Mouse (Mus musculus) heart, postnatal 14 days (tissue): ENCODE data around the gene Ocel1. TPM values are rescaled to one million over a fixed set of nuclear protein-coding genes. Genes with fewer than 3 reads are reported as not detected.
A peak's percentile ranks its signal among the peaks of the same experiment; 100 is the strongest.
"Not testable (repeated sequence)": the region's sequence is repeated elsewhere in the genome, so short reads cannot be mapped to it uniquely, and the experiment has no call there.

Experiments used
- DNase-seq, 2 experiments: peaks; one replicate each; pipeline ENCODE4 v3.0.0; 2021 to 2022
- intact Hi-C: fragments of 180-260 bp; cut with DNase I; formaldehyde crosslinking; loops from one replicate; pipeline ENCODE4 v1.15.1; 2025
- long read RNA-seq, 2 experiments: library from polyadenylated mRNA; stranded (forward); transcript quantifications; one replicate each; pipeline ENCODE4 v2.0.0; 2021
- total RNA-seq, 2 experiments: library from RNA; stranded (reverse); gene quantifications; 2 replicates each; pipeline ENCODE4 v1.2.3; 2021

The Ocel1 gene
- 10 to 100 TPM; 10.4 to 10.7 TPM for total RNA-seq
- long read RNA-seq, experiment 1, transcript Ocel1-201 (4 exons, 1,611 nt): major isoform, 12 of 21 reads
- long read RNA-seq, experiment 1, transcript Ocel1-202 (3 exons, 2,179 nt): minor isoform, 5 of 21 reads
- long read RNA-seq, experiment 1, partial matches to known transcripts: 0 of 21 reads
- long read RNA-seq, experiment 1, other reads (novel, unspliced or antisense): 4 of 21 reads
- long read RNA-seq, experiment 2, transcript Ocel1-202 (3 exons, 2,179 nt): major isoform, 8 of 18 reads
- long read RNA-seq, experiment 2, transcript Ocel1-201 (4 exons, 1,611 nt): minor isoform, 7 of 18 reads
- long read RNA-seq, experiment 2, partial matches to known transcripts: 0 of 18 reads
- long read RNA-seq, experiment 2, other reads (novel, unspliced or antisense): 3 of 18 reads

DNA sequence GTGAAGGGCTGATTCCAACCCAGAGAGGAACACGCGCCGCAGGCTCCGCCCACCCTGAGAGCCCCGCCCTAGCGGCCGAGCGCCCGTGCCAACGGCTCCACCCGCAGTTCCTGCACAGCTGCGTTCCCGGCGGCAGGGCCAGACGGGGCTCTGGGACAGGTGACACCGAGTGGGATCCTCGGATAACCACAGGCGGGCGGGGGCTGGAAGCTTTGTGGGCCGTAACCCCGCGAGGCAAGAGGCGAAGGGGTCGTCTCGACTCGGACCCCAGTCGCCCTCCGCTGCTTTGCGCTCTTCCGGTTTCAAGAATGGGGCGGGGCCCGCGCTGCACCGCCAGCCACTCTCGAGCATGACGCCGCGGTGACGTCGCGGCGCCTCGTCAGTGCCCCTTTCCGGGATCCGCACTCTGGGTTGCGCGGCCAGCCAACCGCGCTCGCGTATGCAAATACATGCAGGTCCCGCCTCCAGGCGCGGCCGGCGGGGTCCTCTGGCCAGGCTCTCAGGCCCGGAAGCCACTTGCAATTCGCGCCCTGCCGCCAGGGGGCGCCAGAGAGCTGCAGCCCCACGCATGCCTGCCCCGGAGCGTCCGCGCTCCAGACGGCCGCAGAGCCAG is at the start of gene Ocel1:
Ocel1 (plus strand) TSS at position 63 of the 613 bp plus-strand sequence.
- intact Hi-C loops: loop anchor here (5.0 kb wide), 1 partner anchor 101 kb away; no protein-coding TSS in a partner anchor

GRCm38 (mm10) chr8:71322939-71323338 is 48.2 kb upstream of the Ocel1 start:
- intact Hi-C loops: loop anchor here (2.0 kb wide), 1 partner anchor 60 kb away; no protein-coding TSS in a partner anchor
- no peak for DNase-seq

More for the DNA sequence above, at the start of gene Ocel1:
- peak; percentile 97 to 98 for DNase-seq

DNA sequence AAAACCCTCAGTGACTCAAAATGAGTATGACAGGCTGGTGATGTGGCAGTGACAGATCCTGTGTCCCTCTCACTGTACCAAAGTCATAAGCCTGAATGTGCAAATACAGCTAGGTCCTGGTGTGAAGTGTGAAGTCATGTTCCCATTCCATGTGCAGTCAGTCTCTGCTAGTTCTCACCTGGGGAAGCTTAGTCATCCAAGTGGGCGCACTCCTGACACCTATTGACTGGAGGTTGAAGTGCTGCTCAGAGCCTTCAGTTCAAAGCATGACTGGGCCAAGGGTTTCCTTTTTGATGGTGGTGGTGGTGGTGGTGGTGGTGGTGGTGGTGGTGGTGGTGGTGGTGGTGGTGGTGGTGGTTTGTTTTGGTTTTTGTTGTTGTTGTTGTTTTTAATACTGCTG is 46.2 kb upstream of the Ocel1 start:
- DNase-seq: peak; percentile 43 to 47
- intact Hi-C loops: loop anchor here (2.0 kb wide), 1 partner anchor 52 kb away; the partner anchor contains the start of genes Haus8 and Myo9b

GRCm38 (mm10) chr8:71337834-71338233 is 33.3 kb upstream of the Ocel1 start:
- DNase-seq, intact Hi-C loops: not testable (repeated sequence)

DNA sequence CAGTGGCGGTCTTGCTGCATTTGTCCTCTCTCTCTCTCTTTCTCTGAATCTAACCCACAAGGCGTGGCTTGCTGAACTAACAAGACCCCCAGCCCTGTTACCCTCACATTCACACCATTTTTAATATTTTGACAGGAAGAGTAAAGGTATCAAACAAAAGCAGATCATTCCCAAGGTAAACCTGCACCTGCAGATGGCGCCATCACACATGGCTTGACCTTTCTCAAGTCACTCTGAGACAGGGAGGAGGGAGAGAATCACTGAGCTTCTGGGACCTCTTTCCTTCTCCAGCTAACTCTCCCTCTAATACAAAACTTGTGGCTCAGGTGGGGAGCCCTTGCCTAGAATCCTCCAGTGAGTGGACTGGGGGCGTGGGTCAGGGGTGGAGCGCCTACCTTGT is 30.5 kb upstream of the Ocel1 start:
- peak; percentile 23 to 56 for DNase-seq
- intact Hi-C loops: loop anchor here (2.0 kb wide), 1 partner anchor 66 kb away; the partner anchor contains the start of gene Ankle1

GRCm38 (mm10) chr8:71346581-71346980 is 24.5 kb upstream of the Ocel1 start:
- intact Hi-C loops: no loop called here

GRCm38 (mm10) chr8:71351117-71351516 is 20.0 kb upstream of the Ocel1 start:
- intact Hi-C loops: no loop called here
- DNase-seq: no peak

More at GRCm38 (mm10) chr8:71346581-71346980, 24.5 kb upstream of the Ocel1 start:
- DNase-seq: no peak

DNA sequence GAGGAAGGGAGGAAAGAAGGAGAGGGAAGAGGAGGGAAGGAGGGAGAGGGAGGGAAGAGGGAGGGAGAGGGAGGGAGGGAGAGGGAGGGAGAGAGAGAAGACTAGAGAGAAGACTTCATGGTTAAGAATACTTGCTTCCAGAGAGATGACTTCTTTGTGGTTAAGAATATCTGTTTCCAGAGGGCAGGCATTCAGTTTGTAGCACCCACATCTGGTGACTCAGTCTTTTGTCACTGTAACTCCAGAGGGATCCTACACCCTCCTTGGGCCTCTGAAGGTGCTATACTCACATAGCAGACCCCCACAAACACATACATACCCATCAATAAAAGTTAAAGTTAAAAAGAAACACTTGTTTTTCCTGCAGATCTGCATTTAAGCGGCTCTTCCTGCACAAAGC is 19.6 kb upstream of the Ocel1 start:
- intact Hi-C loops: no loop called here
- DNase-seq: no peak

DNA sequence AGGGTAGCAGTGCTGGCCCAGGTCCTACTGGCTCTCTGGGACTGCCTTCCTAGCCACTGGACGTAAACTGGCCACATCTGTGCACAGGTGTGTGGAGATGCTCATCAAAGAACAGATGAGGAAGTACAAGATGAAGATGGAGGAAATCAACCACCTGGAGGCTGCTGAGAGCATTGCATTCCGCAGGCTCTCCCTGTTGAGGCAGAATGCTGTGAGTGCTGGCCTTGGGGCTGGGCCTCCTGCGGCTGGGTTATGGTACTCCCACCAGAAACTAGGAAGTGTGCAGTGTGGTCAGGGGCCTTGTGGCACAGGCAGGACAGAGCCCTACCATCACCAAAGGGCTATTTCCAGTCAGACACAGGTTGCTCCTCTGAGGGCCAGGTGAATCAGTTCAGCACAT is 13.1 kb upstream of the Ocel1 start:
- no peak for DNase-seq
- intact Hi-C loops: no loop called here

DNA sequence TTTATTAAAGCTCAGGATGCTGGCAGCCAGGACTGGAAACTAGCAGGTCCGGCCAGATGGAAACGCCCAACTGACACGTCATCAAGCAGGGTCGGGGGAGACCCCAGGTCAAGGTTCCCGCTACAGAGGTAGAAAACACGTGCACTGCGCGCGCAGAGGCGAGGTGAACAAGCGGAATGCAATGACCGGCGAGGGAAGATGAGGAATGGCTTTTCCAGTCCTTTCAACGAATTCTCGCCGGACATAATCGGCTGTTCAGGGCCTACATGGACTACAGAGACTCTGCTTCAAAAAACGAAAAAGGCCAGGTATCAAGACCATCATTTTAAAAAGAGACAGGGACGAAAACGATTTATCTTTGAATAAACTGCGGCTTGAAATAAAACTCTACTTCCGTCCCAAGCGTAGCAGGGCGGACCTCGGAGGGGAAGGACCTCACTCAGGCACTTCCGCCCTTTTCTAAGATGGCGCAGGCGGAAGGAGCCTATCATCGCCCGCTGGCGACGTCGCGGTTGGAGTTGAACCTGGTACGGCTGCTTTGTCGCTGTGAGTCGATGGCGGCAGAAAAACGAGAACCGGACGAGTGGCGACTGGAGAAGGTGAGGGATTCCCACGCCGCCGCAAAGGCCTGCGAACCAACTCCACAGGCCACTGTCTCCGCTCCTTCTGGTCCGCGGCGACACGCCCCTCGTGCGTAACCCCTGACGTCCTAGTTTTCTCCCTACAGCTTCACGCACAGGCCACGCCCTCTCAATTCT is 4.1 kb upstream of the Ocel1 start, which contains the start of gene Use1:
Use1 (plus strand) TSS at position 78 of the 758 bp plus-strand sequence.
- intact Hi-C loops: loop anchor here (5.0 kb wide), 1 partner anchor 95 kb away; the partner anchor contains the start of genes Abhd8 and Mrpl34

DNA sequence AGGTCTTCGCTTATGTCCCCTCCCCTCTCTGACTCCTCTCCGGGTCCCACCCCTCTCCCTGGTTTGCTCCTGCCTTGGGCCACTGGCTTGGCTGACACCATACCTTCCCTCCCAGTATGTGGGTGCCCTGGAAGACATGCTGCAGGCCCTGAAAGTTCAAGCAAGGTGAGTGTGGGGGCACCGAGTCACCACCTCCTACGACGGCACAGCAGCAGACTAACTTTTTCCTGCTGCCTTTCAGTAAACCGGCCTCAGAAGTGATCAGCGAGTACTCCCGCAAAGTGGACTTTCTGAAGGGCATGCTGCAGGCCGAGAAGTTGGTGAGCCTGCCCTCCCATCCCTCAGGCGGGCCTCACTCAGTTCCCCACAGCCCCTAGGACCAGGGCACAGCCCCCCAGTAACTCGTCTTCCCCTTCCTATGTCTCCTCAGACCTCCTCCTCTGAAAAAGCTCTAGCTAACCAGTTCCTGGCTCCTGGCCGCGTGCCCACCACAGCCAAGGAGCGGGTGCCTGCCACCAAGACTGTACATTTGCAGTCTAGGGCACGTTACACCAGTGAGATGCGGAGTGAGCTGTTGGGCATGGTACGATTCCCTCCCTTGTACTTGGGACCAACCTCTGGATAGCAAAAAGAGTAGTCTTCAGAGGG is 3.4 kb upstream of the Ocel1 start:
- intact Hi-C loops: loop anchor here (5.0 kb wide), 1 partner anchor 95 kb away; the partner anchor contains the start of genes Abhd8 and Mrpl34
- DNase-seq: no peak

More for the DNA sequence above, 4.1 kb upstream of the Ocel1 start, which contains the start of gene Use1:
- peak; percentile 88 to 92 for DNase-seq

GRCm38 (mm10) chr8:71368366-71368765 is 2.7 kb upstream of the Ocel1 start:
- DNase-seq: no peak
- intact Hi-C loops: loop anchor here (5.0 kb wide), 1 partner anchor 94 kb away; the partner anchor contains the start of genes Abhd8 and Mrpl34

DNA sequence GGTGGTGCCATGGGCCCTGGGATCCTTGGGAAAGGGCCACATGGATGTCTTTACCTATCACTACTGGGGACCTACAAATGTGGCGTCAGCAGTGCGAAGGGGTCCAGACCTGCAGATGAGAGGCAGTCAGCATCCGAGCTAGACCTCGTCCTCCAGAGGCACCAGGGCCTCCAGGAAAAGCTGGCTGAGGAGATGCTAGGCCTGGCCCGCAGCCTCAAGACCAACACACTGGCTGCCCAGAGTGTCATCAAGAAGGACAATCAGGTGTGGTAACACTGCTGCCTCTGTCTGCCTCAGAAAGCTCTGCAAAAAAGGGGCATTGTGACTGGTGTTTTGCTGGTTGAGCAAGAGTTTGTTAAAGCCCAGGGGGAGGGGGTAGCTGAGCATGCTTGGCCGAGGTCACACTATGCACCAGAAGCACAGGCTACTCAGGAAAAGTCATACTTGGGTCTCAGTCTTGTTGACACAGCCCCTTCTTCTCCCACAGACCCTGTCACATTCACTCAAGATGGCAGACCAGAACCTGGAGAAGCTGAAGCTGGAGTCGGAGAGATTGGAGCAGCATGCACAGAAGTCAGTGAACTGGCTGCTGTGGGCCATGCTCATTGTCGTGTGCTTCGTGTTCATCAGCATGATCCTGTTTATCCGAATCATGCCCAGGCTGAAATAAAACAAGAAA is 1.9 kb upstream of the Ocel1 start:
- intact Hi-C loops: loop anchor here (5.0 kb wide), 1 partner anchor 93 kb away; the partner anchor contains the start of genes Abhd8 and Mrpl34
- DNase-seq: no peak

- DNase-seq: no peak
- intact Hi-C loops: loop anchor here (5.0 kb wide), 1 partner anchor 102 kb away; no protein-coding TSS in a partner anchor
Observed at GRCm38 (mm10) chr8:71370711-71371235, 325 bp upstream of the Ocel1 start.

DNA sequence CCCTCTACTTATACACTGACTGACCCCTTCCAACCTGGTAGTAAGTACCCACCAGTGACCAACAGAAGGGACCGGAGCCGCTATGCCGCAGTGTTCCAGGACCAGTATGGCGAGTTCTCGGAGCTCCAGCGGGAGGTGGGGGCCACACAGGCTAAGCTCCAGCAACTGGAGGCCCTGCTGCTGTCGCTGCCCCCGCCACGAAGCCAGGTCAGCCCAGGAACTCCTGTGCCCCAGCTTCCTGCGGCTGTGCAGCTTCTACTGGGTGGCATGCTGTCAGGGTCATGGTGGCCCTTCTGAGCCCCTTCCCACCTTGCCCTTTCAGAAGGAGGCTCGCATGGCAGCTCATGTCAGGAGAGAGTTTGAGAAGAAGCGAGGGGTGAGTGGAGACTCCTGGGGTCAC is 1.3 kb downstream of the Ocel1 start:
- DNase-seq: no peak
- intact Hi-C loops: loop anchor here (5.0 kb wide), 1 partner anchor 100 kb away; no protein-coding TSS in a partner anchor

DNA sequence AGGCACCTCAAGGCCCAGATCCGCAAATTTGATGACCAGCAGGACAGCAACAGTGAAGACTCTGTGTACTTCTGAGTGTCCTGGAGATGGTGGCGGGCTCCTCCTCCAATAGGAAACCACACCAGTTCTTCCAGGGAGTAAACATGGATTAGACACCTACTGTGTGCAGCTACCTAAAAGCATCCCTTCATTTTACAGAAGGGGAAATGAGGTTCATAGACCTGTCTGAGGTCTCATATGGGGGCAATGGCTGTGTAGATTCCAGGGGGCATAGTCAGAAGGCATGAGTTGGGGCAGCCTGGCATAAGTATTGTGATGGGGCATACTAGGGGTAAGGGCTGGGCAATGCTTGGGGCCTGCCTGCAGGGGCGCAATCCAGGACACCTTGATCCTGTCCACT is 1.9 kb downstream of the Ocel1 start:
- no peak for DNase-seq
- intact Hi-C loops: loop anchor here (5.0 kb wide), 1 partner anchor 99 kb away; no protein-coding TSS in a partner anchor

DNA sequence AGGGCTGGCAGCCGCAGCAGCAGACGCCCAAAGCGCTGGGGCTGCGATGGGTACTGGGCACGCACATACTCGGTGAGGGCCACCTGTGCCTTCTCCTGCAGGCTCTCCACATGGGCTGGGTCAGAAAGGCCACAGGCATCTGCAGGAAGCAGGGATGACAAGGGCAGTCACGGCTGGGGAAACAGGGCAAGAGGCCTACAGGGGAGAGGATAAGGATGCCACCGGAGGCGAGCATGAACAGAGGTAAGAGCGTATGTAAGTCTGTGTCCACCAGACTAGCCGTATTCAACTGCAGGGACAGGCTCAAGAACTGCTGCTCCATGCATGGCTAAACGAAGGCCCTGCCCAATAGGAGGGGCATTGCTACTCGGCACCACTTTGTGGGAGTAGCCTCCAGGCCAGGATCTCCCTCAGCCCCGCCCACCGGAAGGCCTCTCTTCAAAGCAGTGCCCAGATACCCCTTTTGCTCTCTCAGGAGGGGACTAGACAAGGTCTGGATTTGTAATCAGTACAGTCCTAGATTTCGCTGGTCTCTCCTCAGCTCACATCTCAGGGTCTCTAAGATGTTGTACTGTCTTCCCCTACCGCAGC is 3.6 kb downstream of the Ocel1 start:
- intact Hi-C loops: loop anchor here (2.0 to 5.0 kb wide), 2 partner anchors 30 to 98 kb away; no protein-coding TSS in a partner anchor
- no peak for DNase-seq
